In genomic region chr17:56487441-56487888, GRCm38 (mm10) we compare ENCODE assay signal across 8 mouse cellular contexts. TPM values are rescaled to one million over a fixed set of nuclear protein-coding genes. Genes with fewer than 3 reads are reported as not detected.
DNase-seq lines count a peak whose midpoint lies in the region; ATAC-seq and TF ChIP-seq lines count a peak whose summit lies in the region.

No protein-coding gene starts in this region.

- peak; percentile 81 for ATAC-seq in forebrain, postnatal 0 days
- peak; percentile 76 for ATAC-seq in kidney, postnatal 0 days (replicated peaks; ENCODE audit: low FRiP score, low read depth)
- ATAC-seq in midbrain, embryonic 14.5 days (ENCODE audit: low FRiP score, low TSS enrichment) = peak; percentile 73

- DNase-seq in left cerebral cortex, postnatal 4 days = peak; percentile 70
- DNase-seq in left cerebral cortex, postnatal 14 days (ENCODE audit: low spot score in 2 of 2) = no peak
- peak; percentile 40 for DNase-seq in adrenal gland, adult 8-10 months
- DNase-seq in forebrain, postnatal 0 days = peak; percentile 69
- peak; percentile 77 for DNase-seq in kidney, postnatal 0 days (ENCODE audit: low spot score)
- DNase-seq in midbrain, embryonic 14.5 days = peak; percentile 86
- no peak for DNase-seq in frontal cortex, postnatal 25 days (ENCODE audit: low spot score in 2 of 2)
- DNase-seq in layer of hippocampus, adult 18-20 months (ENCODE audit: low spot score in 2 of 2) = no peak

- no peaks in the 10 kb centered on the region for H3K9me3 ChIP-seq in forebrain, postnatal 0 days (ENCODE audit: low read length)
- H3K9me3 ChIP-seq in kidney, postnatal 0 days (replicated peaks; ENCODE audit: low read length) = no peaks in the 10 kb centered on the region
- H3K9me3 ChIP-seq in midbrain, embryonic 14.5 days (ENCODE audit: control insufficient read depth, low read length) = no peaks in the 10 kb centered on the region

- H3K4me3 ChIP-seq in forebrain, postnatal 0 days (ENCODE audit: low read depth, low read length) = no peak overlapping the region
- H3K4me3 ChIP-seq in kidney, postnatal 0 days (replicated peaks; ENCODE audit: low read depth, low read length) = no peak overlapping the region
- H3K4me3 ChIP-seq in midbrain, embryonic 14.5 days (replicated peaks; ENCODE audit: low read depth, low read length) = no peak overlapping the region

- no peaks in the 10 kb centered on the region for H3K36me3 ChIP-seq in forebrain, postnatal 0 days (ENCODE audit: insufficient read depth)
- H3K36me3 ChIP-seq in kidney, postnatal 0 days (ENCODE audit: insufficient read depth, low read length) = no peaks in the 10 kb centered on the region
- H3K36me3 ChIP-seq in midbrain, embryonic 14.5 days (ENCODE audit: control insufficient read depth, insufficient read depth, low read length) = no peaks in the 10 kb centered on the region

- WGBS in forebrain, postnatal 0 days = under 1% methylated on average over 10 of the region's 16 CpGs
- under 1% methylated on average over 10 of the region's 16 CpGs for WGBS in kidney, postnatal 0 days
- WGBS in midbrain, embryonic 14.5 days = 4% methylated on average over 9 of the region's 16 CpGs

- peaks cover 15% of the 10 kb centered on the region for H3K4me1 ChIP-seq in forebrain, postnatal 0 days (ENCODE audit: insufficient read depth)
- no peaks in the 10 kb centered on the region for H3K4me1 ChIP-seq in kidney, postnatal 0 days (replicated peaks; ENCODE audit: insufficient read depth, low read length)
- H3K4me1 ChIP-seq in midbrain, embryonic 14.5 days (ENCODE audit: control insufficient read depth, insufficient read depth, low read length) = peaks cover 24% of the 10 kb centered on the region

- H3K4me2 ChIP-seq in forebrain, postnatal 0 days (ENCODE audit: low read depth) = peak overlapping the region; percentile 18; the same call in 1 of the 2 replicates
- H3K4me2 ChIP-seq in kidney, postnatal 0 days (ENCODE audit: low read length) = no peak overlapping the region
- peak overlapping the region; percentile 24; the same call in 1 of the 2 replicates for H3K4me2 ChIP-seq in midbrain, embryonic 14.5 days (ENCODE audit: low read length)

- H3K27me3 ChIP-seq in forebrain, postnatal 0 days (ENCODE audit: insufficient read depth, low read length) = no peaks in the 10 kb centered on the region
- H3K27me3 ChIP-seq in kidney, postnatal 0 days (ENCODE audit: insufficient read depth, low read length) = no peaks in the 10 kb centered on the region
- no peaks in the 10 kb centered on the region for H3K27me3 ChIP-seq in midbrain, embryonic 14.5 days (ENCODE audit: control insufficient read depth, insufficient read depth, low read length)

- H3K27ac ChIP-seq in forebrain, postnatal 0 days (ENCODE audit: low read depth, low read length) = peak overlapping the region; percentile 72
- H3K27ac ChIP-seq in kidney, postnatal 0 days = no peak overlapping the region
- peak overlapping the region; percentile 80 for H3K27ac ChIP-seq in midbrain, embryonic 14.5 days (replicated peaks; ENCODE audit: low read depth, low read length)

- intact Hi-C loops in left cerebral cortex, postnatal 4 days (cut with DNase I) = no loop called here
- intact Hi-C loops in left cerebral cortex, postnatal 14 days (cut with DNase I) = no loop called here

- peak; percentile 51 for TF ChIP-seq CTCF in forebrain, postnatal 0 days (IDR thresholded peaks at IDR 0.05; ENCODE audit: low read depth)
- TF ChIP-seq CTCF in kidney, postnatal 0 days (IDR thresholded peaks at IDR 0.05; ENCODE audit: low read depth) = peak; percentile 54; the same call in 1 of the 2 replicates

- H3K9ac ChIP-seq in forebrain, postnatal 0 days = no peak overlapping the region
- H3K9ac ChIP-seq in kidney, postnatal 0 days (ENCODE audit: low read depth, low read length) = no peak overlapping the region
- no peak overlapping the region for H3K9ac ChIP-seq in midbrain, embryonic 14.5 days (replicated peaks; ENCODE audit: low read length)

RNA-seq across cellular contexts. Expression of gene Ptprs, which starts 11.2 kb away (rescaled TPM):
- total RNA-seq in left cerebral cortex, postnatal 4 days (2021) = 100 to 1,000 TPM; 821 to 872 TPM
- total RNA-seq in left cerebral cortex, postnatal 14 days (2021) = 100 to 1,000 TPM; 644 to 661 TPM
- total RNA-seq in adrenal gland, adult 8-10 months (2022) = 100 to 1,000 TPM; 253 to 392 (median 313) TPM
- total RNA-seq in forebrain, postnatal 0 days (2014; rRNA removed) = 568 and 711 TPM in 2 replicates
- 196 and 250 TPM in 2 replicates for polyA plus RNA-seq in forebrain, postnatal 0 days (2015; fragmentation: Nextera tagmentation; extraction: Ambion mirVana)
- 44.7 and 45.3 TPM in 2 replicates for polyA plus RNA-seq in kidney, postnatal 0 days (2015; fragmentation: Nextera tagmentation; extraction: Ambion mirVana)
- polyA plus RNA-seq in midbrain, embryonic 14.5 days (2014; fragmentation: Nextera tagmentation; extraction: Ambion mirVana) = 304 and 345 TPM in 2 replicates
- 100 to 1,000 TPM; 608 to 624 TPM for total RNA-seq in layer of hippocampus, adult 18-20 months (2021)

RNA-seq across cellular contexts. Expression of gene Znrf4, which starts 24.8 kb away (rescaled TPM):
- not detected for total RNA-seq in left cerebral cortex, postnatal 4 days (2021)
- not detected for total RNA-seq in left cerebral cortex, postnatal 14 days (2021)
- not detected for total RNA-seq in adrenal gland, adult 8-10 months (2022)
- not detected in 2 replicates for total RNA-seq in forebrain, postnatal 0 days (2014; rRNA removed)
- 0.13 and 0.16 TPM in 2 replicates for polyA plus RNA-seq in forebrain, postnatal 0 days (2015; fragmentation: Nextera tagmentation; extraction: Ambion mirVana)
- not detected in 2 replicates for polyA plus RNA-seq in kidney, postnatal 0 days (2015; fragmentation: Nextera tagmentation; extraction: Ambion mirVana)
- not detected in 2 replicates for polyA plus RNA-seq in midbrain, embryonic 14.5 days (2014; fragmentation: Nextera tagmentation; extraction: Ambion mirVana)
- not detected for total RNA-seq in layer of hippocampus, adult 18-20 months (2021)

Comparison
In these comparisons a context has a peak if more than half of its experiments do, and no peak if none do; other contexts are left out.
1. DNase-seq: peak in left cerebral cortex, postnatal 4 days (single experiment), adrenal gland, adult 8-10 months (single experiment), forebrain, postnatal 0 days (single experiment), kidney, postnatal 0 days (single experiment) and midbrain, embryonic 14.5 days (single experiment); none in left cerebral cortex, postnatal 14 days (0 of 2), frontal cortex, postnatal 25 days (0 of 2) and layer of hippocampus, adult 18-20 months (0 of 2).
2. Peak in every context shown above with its lines, with median percentiles within 50 percentile points of each other: ATAC-seq.